Mouse (Mus musculus): ENCODE data around the gene Il1rl2. TPM values are rescaled to one million over a fixed set of nuclear protein-coding genes. Genes with fewer than 3 reads are reported as not detected.
A peak's percentile ranks its signal among the peaks of the same experiment; 100 is the strongest.

The Il1rl2 gene
- polyA plus RNA-seq, 1 experiment from 2014 or later, result 15.5 TPM

GRCm38 (mm10) chr1:40324955-40325702 is 719 bp downstream of the Il1rl2 start:
- ATAC-seq (ENCODE audit: insufficient number of reproducible peaks, low FRiP score, low TSS enrichment, low read depth), result no peak
- 2% methylated on average over 22 of the region's 22 CpGs for WGBS

GRCm38 (mm10) chr1:40325711-40326327 is 1.4 kb downstream of the Il1rl2 start:
- H3K27ac ChIP-seq (replicated peaks), result 0 out of 2 replicates have a peak overlapping the region, but pooled peaks have one; percentile 36
- peak overlapping the region; percentile 49 for H3K4me3 ChIP-seq (replicated peaks)
- peak overlapping the region; percentile 33 for H3K9ac ChIP-seq
- peak overlapping the region; percentile 79 for H3K4me2 ChIP-seq (replicated peaks)
- ATAC-seq (ENCODE audit: insufficient number of reproducible peaks, low FRiP score, low TSS enrichment, low read depth), result no peak
- peaks cover 4% of the 10 kb centered on the region; the same call in 1 of the 2 replicates for H3K27me3 ChIP-seq
- 0 out of 2 replicates have a peak, but pooled peaks cover 3% of the 10 kb centered on the region for H3K36me3 ChIP-seq
- WGBS, result 6% methylated on average over 29 of the region's 29 CpGs
- H3K9me3 ChIP-seq (replicated peaks), result no peaks in the 10 kb centered on the region
- H3K4me1 ChIP-seq, result peaks cover 22% of the 10 kb centered on the region; the same call in 1 of the 2 replicates

More at GRCm38 (mm10) chr1:40324955-40325702, 719 bp downstream of the Il1rl2 start:
- Histone ChIP-seq H3K4me1 (peaks cover 22% of the 10 kb centered on the region; the same call in 1 of the 2 replicates), H3K27me3 (peaks cover 4% of the 10 kb centered on the region; the same call in 1 of the 2 replicates), H3K4me2 (replicated peaks) (peak overlapping the region; percentile 79), H3K9ac (peak overlapping the region; percentile 33; the same call in 1 of the 2 replicates), H3K36me3 (0 out of 2 replicates have a peak, but pooled peaks cover 3% of the 10 kb centered on the region), H3K9me3 (replicated peaks) (no peaks in the 10 kb centered on the region), H3K4me3 (replicated peaks) (peak overlapping the region; percentile 49), H3K27ac (replicated peaks) (peak overlapping the region; percentile 76)

GRCm38 (mm10) chr1:40327604-40328003 is 3.2 kb downstream of the Il1rl2 start:
- H3K9ac ChIP-seq, result no peak overlapping the region
- H3K4me3 ChIP-seq (replicated peaks), result no peak overlapping the region
- H3K4me2 ChIP-seq (replicated peaks), result no peak overlapping the region
- H3K27me3 ChIP-seq, result peaks cover 4% of the 10 kb centered on the region; the same call in 1 of the 2 replicates
- H3K27ac ChIP-seq (replicated peaks), result no peak overlapping the region
- 80% methylated on average over 3 of the region's 3 CpGs for WGBS
- ATAC-seq (ENCODE audit: insufficient number of reproducible peaks, low FRiP score, low TSS enrichment, low read depth), result no peak
- H3K36me3 ChIP-seq, result 0 out of 2 replicates have a peak, but pooled peaks cover 3% of the 10 kb centered on the region
- peaks cover 22% of the 10 kb centered on the region; the same call in 1 of the 2 replicates for H3K4me1 ChIP-seq
- H3K9me3 ChIP-seq (replicated peaks), result no peaks in the 10 kb centered on the region

- H3K27ac ChIP-seq (replicated peaks), result no peak overlapping the region
- 83% methylated on average over 1 of the region's 1 CpGs for WGBS
- H3K36me3 ChIP-seq, result 0 out of 2 replicates have a peak, but pooled peaks cover 6% of the 10 kb centered on the region
- H3K4me1 ChIP-seq, result peaks cover 15% of the 10 kb centered on the region; the same call in 1 of the 2 replicates
- no peak overlapping the region for H3K4me2 ChIP-seq (replicated peaks)
- no peak overlapping the region for H3K9ac ChIP-seq
- H3K4me3 ChIP-seq (replicated peaks), result no peak overlapping the region
- ATAC-seq (ENCODE audit: insufficient number of reproducible peaks, low FRiP score, low TSS enrichment, low read depth), result no peak
- H3K27me3 ChIP-seq, result peaks cover 4% of the 10 kb centered on the region; the same call in 1 of the 2 replicates
- no peaks in the 10 kb centered on the region for H3K9me3 ChIP-seq (replicated peaks)
Observed at GRCm38 (mm10) chr1:40329526-40329925, 5.1 kb downstream of the Il1rl2 start.

GRCm38 (mm10) chr1:40330181-40330580 is 5.8 kb downstream of the Il1rl2 start:
- no peak for ATAC-seq (ENCODE audit: insufficient number of reproducible peaks, low FRiP score, low TSS enrichment, low read depth)

GRCm38 (mm10) chr1:40339346-40339745 is 14.9 kb downstream of the Il1rl2 start:
- WGBS, result 80% methylated on average over 1 of the region's 1 CpGs
- H3K4me1 ChIP-seq, result no peaks in the 10 kb centered on the region
- no peak overlapping the region for H3K27ac ChIP-seq (replicated peaks)
- H3K9me3 ChIP-seq (replicated peaks), result no peaks in the 10 kb centered on the region
- H3K4me3 ChIP-seq (replicated peaks), result no peak overlapping the region
- no peak for ATAC-seq (ENCODE audit: insufficient number of reproducible peaks, low FRiP score, low TSS enrichment, low read depth)
- H3K36me3 ChIP-seq, result no peaks in the 10 kb centered on the region
- H3K9ac ChIP-seq, result no peak overlapping the region
- H3K27me3 ChIP-seq, result no peaks in the 10 kb centered on the region
- no peak overlapping the region for H3K4me2 ChIP-seq (replicated peaks)

More at GRCm38 (mm10) chr1:40330181-40330580, 5.8 kb downstream of the Il1rl2 start:
- H3K9me3 ChIP-seq (replicated peaks), result no peaks in the 10 kb centered on the region
- H3K27ac ChIP-seq (replicated peaks), result no peak overlapping the region
- 0 out of 2 replicates have a peak, but pooled peaks cover 6% of the 10 kb centered on the region for H3K36me3 ChIP-seq
- H3K4me3 ChIP-seq (replicated peaks), result no peak overlapping the region
- H3K27me3 ChIP-seq, result peaks cover 4% of the 10 kb centered on the region; the same call in 1 of the 2 replicates
- H3K4me1 ChIP-seq, result peaks cover 13% of the 10 kb centered on the region; the same call in 1 of the 2 replicates
- H3K4me2 ChIP-seq (replicated peaks), result no peak overlapping the region
- H3K9ac ChIP-seq, result no peak overlapping the region
- 86% methylated on average over 8 of the region's 8 CpGs for WGBS

GRCm38 (mm10) chr1:40340102-40340501 is 15.7 kb downstream of the Il1rl2 start:
- no peak overlapping the region for H3K9ac ChIP-seq
- H3K27me3 ChIP-seq, result no peaks in the 10 kb centered on the region
- WGBS, result 88% methylated on average over 4 of the region's 4 CpGs
- H3K27ac ChIP-seq (replicated peaks), result no peak overlapping the region
- no peak overlapping the region for H3K4me2 ChIP-seq (replicated peaks)
- H3K4me3 ChIP-seq (replicated peaks), result no peak overlapping the region
- H3K9me3 ChIP-seq (replicated peaks), result no peaks in the 10 kb centered on the region
- no peak for ATAC-seq (ENCODE audit: insufficient number of reproducible peaks, low FRiP score, low TSS enrichment, low read depth)
- H3K36me3 ChIP-seq, result no peaks in the 10 kb centered on the region
- no peaks in the 10 kb centered on the region for H3K4me1 ChIP-seq

GRCm38 (mm10) chr1:40352158-40352903 is 27.9 kb downstream of the Il1rl2 start:
- Histone ChIP-seq H3K9me3 (replicated peaks) (no peaks in the 10 kb centered on the region), H3K4me3 (replicated peaks) (no peak overlapping the region), H3K4me1 (peaks cover 8% of the 10 kb centered on the region; the same call in 1 of the 2 replicates), H3K36me3 (0 out of 2 replicates have a peak, but pooled peaks cover 3% of the 10 kb centered on the region), H3K4me2 (replicated peaks) (no peak overlapping the region), H3K9ac (no peak overlapping the region), H3K27me3 (no peaks in the 10 kb centered on the region), H3K27ac (replicated peaks) (no peak overlapping the region)
- 68% methylated on average over 4 of the region's 4 CpGs for WGBS
- ATAC-seq (ENCODE audit: insufficient number of reproducible peaks, low FRiP score, low TSS enrichment, low read depth), result no peak

- no peak for ATAC-seq (ENCODE audit: insufficient number of reproducible peaks, low FRiP score, low TSS enrichment, low read depth)
- Histone ChIP-seq H3K4me1 (peaks cover 10% of the 10 kb centered on the region; the same call in 1 of the 2 replicates), H3K9ac (no peak overlapping the region), H3K27me3 (no peaks in the 10 kb centered on the region), H3K27ac (replicated peaks) (no peak overlapping the region), H3K4me3 (replicated peaks) (no peak overlapping the region), H3K4me2 (replicated peaks) (no peak overlapping the region), H3K36me3 (0 out of 2 replicates have a peak, but pooled peaks cover 3% of the 10 kb centered on the region), H3K9me3 (replicated peaks) (no peaks in the 10 kb centered on the region)
- WGBS, result 26% methylated on average over 2 of the region's 2 CpGs
Observed at GRCm38 (mm10) chr1:40352904-40353286, 28.5 kb downstream of the Il1rl2 start.

- Histone ChIP-seq H3K9me3 (replicated peaks) (no peaks in the 10 kb centered on the region), H3K4me1 (peaks cover 16% of the 10 kb centered on the region), H3K36me3 (0 out of 2 replicates have a peak, but pooled peaks cover 3% of the 10 kb centered on the region), H3K27ac (replicated peaks) (no peak overlapping the region), H3K4me3 (replicated peaks) (no peak overlapping the region), H3K4me2 (replicated peaks) (no peak overlapping the region), H3K9ac (no peak overlapping the region), H3K27me3 (no peaks in the 10 kb centered on the region)
- WGBS, result 90% methylated on average over 3 of the region's 3 CpGs
- ATAC-seq (ENCODE audit: insufficient number of reproducible peaks, low FRiP score, low TSS enrichment, low read depth), result no peak
Observed at GRCm38 (mm10) chr1:40354665-40355064, 30.3 kb downstream of the Il1rl2 start.
